Mouse (Mus musculus) liver, embryonic 14.5 days (tissue): Measurements from ENCODE around the gene Rufy4. TPM values are rescaled to one million over a fixed set of nuclear protein-coding genes. Genes with fewer than 3 reads are reported as not detected.

Experiments used
- ATAC-seq: fragments of 200-750 bp; cut with Nextera tagmentation; 2 replicates; pipeline ENCODE4 v1.8.0; 2017; ENCODE audit warnings: moderate number of reproducible peaks, mild to moderate bottlenecking, moderate library complexity; ENCODE audit not compliant: insufficient read depth
- DNase-seq, 3 experiments: peaks; one replicate each; pipeline ENCODE4 v3.0.0-alpha.2; 2012 to 2013; ENCODE audit warnings: low read depth in 3 of 3, low spot score in 3 of 3
- H3K27ac ChIP-seq: fragments of 300-500 bp; sonication (generic); 2 replicates; pipeline ENCODE4 v1.5.1; 2014; ENCODE audit warnings: moderate library complexity, mild to moderate bottlenecking, control low read depth, inconsistent platforms
- H3K27me3 ChIP-seq: fragments of 300-500 bp; sonication (generic); 2 replicates; pipeline ENCODE4 v1.6.1; 2014; ENCODE audit warnings: mild to moderate bottlenecking, low read length, moderate library complexity; ENCODE audit not compliant: control insufficient read depth, insufficient read depth
- H3K36me3 ChIP-seq: fragments of 300-500 bp; sonication (generic); replicated peaks from 2 replicates; pipeline ENCODE4 v1.6.1; 2014; ENCODE audit warnings: low read depth; ENCODE audit not compliant: control insufficient read depth, insufficient read depth
- H3K4me1 ChIP-seq, 2 experiments: fragments of 200-500 bp in 1 of 2; fragments of 300-500 bp in 1 of 2; sonication (generic) in 1 of 2; replicated peaks; 2 replicates each; pipeline ENCODE4 v1.6.1; 2012 to 2014; ENCODE audit warnings: antibody characterized with exemption in 1 of 2, inconsistent platforms in 1 of 2, low read length in 1 of 2; ENCODE audit not compliant: control insufficient read depth in 2 of 2, insufficient read depth in 2 of 2
- H3K4me2 ChIP-seq: fragments of 300-500 bp; sonication (generic); 2 replicates; pipeline ENCODE4 v1.6.1; 2014; ENCODE audit warnings: low read depth, mild to moderate bottlenecking, control low read depth, moderate library complexity
- H3K4me3 ChIP-seq, 2 experiments: fragments of 200-500 bp in 1 of 2; fragments of 300-500 bp in 1 of 2; sonication (generic) in 1 of 2; 2 replicates each; pipeline ENCODE4 v1.5.1; 2012 to 2014; ENCODE audit warnings: low read depth in 2 of 2, low read length in 2 of 2, mild to moderate bottlenecking in 2 of 2, control low read depth in 1 of 2, inconsistent platforms in 1 of 2, moderate library complexity in 1 of 2; ENCODE audit not compliant: insufficient read depth in 1 of 2
- H3K9ac ChIP-seq: fragments of 300-500 bp; sonication (generic); replicated peaks from 2 replicates; pipeline ENCODE4 v1.6.1; 2014; ENCODE audit warnings: mild to moderate bottlenecking, control low read depth, moderate library complexity
- H3K9me3 ChIP-seq: fragments of 300-500 bp; sonication (generic); 2 replicates; pipeline ENCODE4 v1.6.1; 2016; ENCODE audit warnings: low read length, mixed read lengths; ENCODE audit not compliant: control insufficient read depth
- CTCF ChIP-seq: IDR thresholded peaks from 2 replicates; pipeline ENCODE4 v1.5.1; 2016; ENCODE audit warnings: antibody characterized with exemption, low read depth, control low read depth
- EP300 ChIP-seq: IDR thresholded peaks from 2 replicates; pipeline ENCODE4 v1.6.1; 2016; ENCODE audit warnings: antibody characterized with exemption, low read depth
- WGBS: fragments of 180-500 bp; shearing (Covaris S2); extraction: QIAGEN DNeasy Blood & Tissue Kit; methylation state at CpG from one replicate; pipeline ENCODE4 v1.1.7; 2014; ENCODE audit not compliant: insufficient replicate concordance; 5-methylcytosine and 5-hydroxymethylcytosine counted together
- polyA plus RNA-seq, 2 experiments: library from polyadenylated mRNA; depleted of rRNA in 1 of 2; stranded (reverse) in 1 of 2; unstranded in 1 of 2; fragments of >200 nt; fragmentation: Nextera tagmentation in 1 of 2; extraction: Ambion mirVana in 1 of 2; gene quantifications; 2 replicates each; pipeline versions ENCODE4 v1.2.1 to v1.2.3; 2012 to 2014

Gene Rufy4
- polyA plus RNA-seq, 2 experiments, result 0.04 to 0.09 TPM

- no peak for DNase-seq
- WGBS, result 58% methylated on average over 3 of the region's 3 CpGs
- Histone ChIP-seq H3K27ac (no peak overlapping the region), H3K9me3 (no peaks in the 10 kb centered on the region), H3K4me2 (no peak overlapping the region), H3K4me1 (peaks cover 0 to 15% of the 10 kb centered on the region in 2 experiments; a peak in 3 of 4 replicates), H3K27me3 (no peaks in the 10 kb centered on the region), H3K36me3 (no peaks in the 10 kb centered on the region), H3K4me3 (no peak overlapping the region), H3K9ac (no peak overlapping the region)
- TF ChIP-seq EP300 (no peak), CTCF (peak; percentile 21; the same call in 1 of the 2 replicates)
- ATAC-seq, result no peak
These were observed 6.7 kb downstream of the Rufy4 start for GRCm38 (mm10) chr1:74132011-74132410.

- DNase-seq (no peak), ATAC-seq (no peak)
These were observed 8.6 kb downstream of the Rufy4 start for GRCm38 (mm10) chr1:74133954-74134353.

GRCm38 (mm10) chr1:74135326-74135950 is 10.1 kb downstream of the Rufy4 start:
- DNase-seq (peak in 2 of 3 experiments; percentile 23 to 24), ATAC-seq (peak; percentile 62)
- no peaks in the 10 kb centered on the region for H3K36me3 ChIP-seq
- H3K4me1 ChIP-seq, result peaks cover 0 to 15% of the 10 kb centered on the region in 2 experiments; a peak in 3 of 4 replicates
- 0 out of 2 replicates have a peak overlapping the region, but pooled peaks have one; percentile 2 for H3K4me2 ChIP-seq
- WGBS, result 27% methylated on average over 6 of the region's 6 CpGs
- no peaks in the 10 kb centered on the region for H3K9me3 ChIP-seq
- H3K4me3 ChIP-seq, result no peak overlapping the region
- peak; percentile 33; the same call in 1 of the 2 replicates for TF ChIP-seq EP300
- TF ChIP-seq CTCF, result no peak
- no peak overlapping the region for H3K9ac ChIP-seq
- no peak overlapping the region for H3K27ac ChIP-seq
- H3K27me3 ChIP-seq, result no peaks in the 10 kb centered on the region

More at GRCm38 (mm10) chr1:74133954-74134353, 8.6 kb downstream of the Rufy4 start:
- TF ChIP-seq CTCF (no peak), EP300 (no peak)
- Histone ChIP-seq H3K27ac (no peak overlapping the region), H3K36me3 (no peaks in the 10 kb centered on the region), H3K4me3 (no peak overlapping the region), H3K27me3 (no peaks in the 10 kb centered on the region), H3K4me1 (peaks cover 0 to 15% of the 10 kb centered on the region in 2 experiments; a peak in 3 of 4 replicates), H3K9me3 (no peaks in the 10 kb centered on the region), H3K4me2 (no peak overlapping the region), H3K9ac (no peak overlapping the region)
- 39% methylated on average over 6 of the region's 6 CpGs for WGBS

- Histone ChIP-seq H3K9ac (no peak overlapping the region), H3K4me2 (no peak overlapping the region), H3K36me3 (no peaks in the 10 kb centered on the region), H3K4me3 (no peak overlapping the region), H3K27ac (no peak overlapping the region), H3K4me1 (peaks cover 0 to 12% of the 10 kb centered on the region in 2 experiments; a peak in 3 of 4 replicates), H3K27me3 (no peaks in the 10 kb centered on the region), H3K9me3 (no peaks in the 10 kb centered on the region)
- 43% methylated on average over 3 of the region's 3 CpGs for WGBS
- TF ChIP-seq CTCF (peak; percentile 60), EP300 (no peak)
- no peak for DNase-seq
- no peak for ATAC-seq
These were observed 14.1 kb downstream of the Rufy4 start for GRCm38 (mm10) chr1:74139415-74139814.

- WGBS, result 71% methylated on average over 8 of the region's 8 CpGs
- Histone ChIP-seq H3K9ac (no peak overlapping the region), H3K4me1 (peaks cover 0 to 3% of the 10 kb centered on the region in 2 experiments; a peak in 1 of 4 replicates), H3K36me3 (no peaks in the 10 kb centered on the region), H3K4me3 (no peak overlapping the region), H3K27me3 (no peaks in the 10 kb centered on the region), H3K4me2 (no peak overlapping the region), H3K9me3 (no peaks in the 10 kb centered on the region), H3K27ac (no peak overlapping the region)
- no peak for TF ChIP-seq EP300
- no peak for TF ChIP-seq CTCF
- ATAC-seq (no peak), DNase-seq (no peak)
These were observed 16.4 kb downstream of the Rufy4 start for GRCm38 (mm10) chr1:74141781-74142180.
